Mouse (Mus musculus) liver (tissue): ENCODE results near the gene Zbtb43.

ENCODE experiments used
- DNase-seq: peaks from one replicate; pipeline ENCODE4 v3.0.0-alpha.2; 2020; ENCODE audit warnings: mixed read lengths

Gene Zbtb43

GRCm38 (mm10) chr2:33453476-33453875 lies 14.9 kb downstream of the Zbtb43 start:
- no peak for DNase-seq

- no peak for DNase-seq
Measured at GRCm38 (mm10) chr2:33452721-33453120, 15.6 kb downstream of the Zbtb43 start.

- peak; percentile 38 for DNase-seq
Measured at GRCm38 (mm10) chr2:33452140-33452539, 16.2 kb downstream of the Zbtb43 start.

DNA sequence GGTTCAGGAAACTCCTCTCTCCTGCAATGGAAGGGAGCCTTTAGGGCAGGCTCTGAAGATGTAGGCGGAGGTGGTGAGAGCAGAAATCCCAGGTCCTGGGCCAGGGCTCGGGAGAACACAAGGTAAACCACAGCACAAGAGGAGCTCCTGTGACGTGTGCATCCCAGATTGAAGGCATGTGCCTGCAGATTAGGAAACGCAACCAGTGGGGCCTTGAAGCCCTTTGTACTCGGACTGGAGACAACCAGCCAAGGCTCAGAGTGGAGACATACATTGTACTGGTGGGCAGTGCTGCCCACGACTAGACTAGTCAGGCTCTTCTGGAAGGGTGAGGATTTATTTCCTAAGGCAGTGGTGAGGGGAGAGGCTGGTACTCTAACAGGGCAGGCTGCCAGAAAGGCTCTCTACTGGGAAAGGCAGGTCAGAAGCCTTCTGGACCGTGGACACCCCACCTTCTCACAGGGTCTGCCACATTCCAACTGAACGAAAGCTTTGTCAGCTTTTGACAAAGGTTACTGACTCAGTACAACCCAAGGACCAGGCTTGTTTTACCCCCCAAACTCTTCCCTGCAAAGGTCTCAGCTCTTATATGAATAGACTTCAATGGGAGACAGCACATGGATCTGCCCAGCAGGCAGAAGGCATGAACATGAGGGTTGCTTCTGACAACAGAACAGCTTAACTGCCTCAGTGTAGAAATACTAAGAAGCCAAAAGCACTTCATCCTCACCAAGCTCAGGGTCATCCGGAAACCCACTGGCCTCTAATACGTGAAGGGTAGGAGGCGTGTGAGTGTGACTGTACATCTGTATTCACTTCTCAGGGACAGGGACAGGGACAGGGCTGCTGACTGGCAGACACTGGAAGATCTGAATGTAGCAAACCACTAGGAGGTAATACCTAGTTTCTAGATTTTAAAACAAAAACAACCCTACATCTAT lies 17.1 kb downstream of the Zbtb43 start:
- DNase-seq, result no peak

- no peak for DNase-seq
Measured at GRCm38 (mm10) chr2:33449119-33449873, 19.1 kb downstream of the Zbtb43 start.

DNA sequence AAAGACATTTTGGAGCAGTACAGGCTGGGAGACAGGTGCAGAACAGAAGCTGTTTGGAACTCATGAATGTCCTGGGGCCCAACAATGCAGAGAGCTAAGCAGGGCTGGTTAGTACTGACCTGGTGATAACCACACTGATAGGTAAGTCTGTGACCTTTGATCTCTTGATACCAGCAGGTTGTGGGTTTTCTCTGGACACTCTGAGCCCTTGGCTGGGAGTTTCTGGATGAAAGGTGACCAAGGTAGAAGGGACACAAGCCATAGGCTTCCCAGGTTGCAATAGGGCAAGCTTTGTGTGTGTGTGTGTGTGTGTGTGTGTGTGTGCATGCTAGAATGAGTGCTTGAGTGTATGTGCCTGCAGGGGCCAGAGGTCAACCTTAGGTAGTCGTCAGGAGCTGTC lies 21.6 kb downstream of the Zbtb43 start:
- DNase-seq, result no peak

DNA sequence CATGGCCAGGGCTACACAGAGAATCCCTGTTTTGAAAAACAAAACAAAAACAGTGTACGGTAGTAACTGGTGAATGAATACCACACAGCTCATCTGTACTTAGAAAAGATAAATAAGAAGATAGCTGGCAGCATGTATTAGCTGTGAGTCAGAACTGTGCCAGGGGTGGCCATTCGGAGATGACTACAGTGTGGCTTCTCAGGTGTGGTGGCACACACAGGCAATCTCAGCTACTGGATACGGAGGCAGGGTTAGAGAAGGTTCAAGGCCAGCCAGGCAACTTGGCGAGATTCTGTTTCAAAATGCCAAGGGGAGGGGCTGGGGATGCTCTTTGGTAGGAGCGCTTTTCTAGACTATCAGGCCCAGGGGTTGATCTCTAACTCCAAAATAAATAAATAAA lies 22.6 kb downstream of the Zbtb43 start:
- no peak for DNase-seq

DNA sequence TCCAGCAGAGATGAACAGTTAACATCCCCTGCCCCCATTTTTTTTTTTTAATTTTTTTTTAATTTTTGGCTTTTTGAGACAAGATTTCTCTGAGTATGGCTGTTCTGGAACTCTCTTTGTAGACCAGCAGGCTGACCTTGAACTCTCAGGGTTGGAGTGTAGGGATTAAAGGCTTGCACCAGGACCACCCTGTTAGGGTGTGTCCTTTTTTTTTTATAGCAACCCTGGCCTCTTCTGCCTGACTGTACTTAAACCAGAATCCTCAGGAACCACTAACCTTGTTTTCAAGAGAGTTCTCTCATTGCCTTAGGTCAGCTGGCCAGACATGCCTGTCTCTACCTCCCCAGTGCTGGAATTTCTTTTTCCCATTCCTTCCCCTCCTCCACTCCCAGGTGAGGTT lies 23.5 kb downstream of the Zbtb43 start:
- DNase-seq, result no peak

- DNase-seq, result peak; percentile 17
Measured at GRCm38 (mm10) chr2:33444358-33444757, 24.0 kb downstream of the Zbtb43 start.

GRCm38 (mm10) chr2:33442701-33443100 lies 25.7 kb downstream of the Zbtb43 start:
- no peak for DNase-seq

DNA sequence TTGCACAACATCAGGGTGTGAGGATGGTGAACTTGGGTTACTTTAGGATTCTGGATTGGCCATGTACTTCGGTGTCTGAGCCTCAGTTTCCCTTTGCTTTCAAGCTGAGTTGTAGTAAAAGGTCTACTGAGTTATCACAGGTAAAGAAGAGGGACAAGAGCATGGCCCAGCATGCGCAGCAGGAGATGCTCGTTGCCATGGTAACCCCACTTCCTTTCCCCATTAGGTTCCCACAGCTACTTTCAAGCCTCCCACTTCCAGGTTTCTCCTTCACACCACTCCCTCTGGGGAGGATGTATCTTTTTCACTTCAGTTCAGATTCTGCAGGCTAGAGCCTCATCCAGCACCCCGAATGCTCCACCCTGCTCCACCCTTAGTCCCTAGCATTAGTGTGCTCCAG lies 27.5 kb downstream of the Zbtb43 start:
- no peak for DNase-seq

GRCm38 (mm10) chr2:33439980-33440670 lies 28.2 kb downstream of the Zbtb43 start:
- no peak for DNase-seq

- DNase-seq, result no peak
Measured at GRCm38 (mm10) chr2:33439471-33439881, 28.9 kb downstream of the Zbtb43 start.

- DNase-seq, result no peak
Measured at GRCm38 (mm10) chr2:33438377-33438776, 30.0 kb downstream of the Zbtb43 start.

DNA sequence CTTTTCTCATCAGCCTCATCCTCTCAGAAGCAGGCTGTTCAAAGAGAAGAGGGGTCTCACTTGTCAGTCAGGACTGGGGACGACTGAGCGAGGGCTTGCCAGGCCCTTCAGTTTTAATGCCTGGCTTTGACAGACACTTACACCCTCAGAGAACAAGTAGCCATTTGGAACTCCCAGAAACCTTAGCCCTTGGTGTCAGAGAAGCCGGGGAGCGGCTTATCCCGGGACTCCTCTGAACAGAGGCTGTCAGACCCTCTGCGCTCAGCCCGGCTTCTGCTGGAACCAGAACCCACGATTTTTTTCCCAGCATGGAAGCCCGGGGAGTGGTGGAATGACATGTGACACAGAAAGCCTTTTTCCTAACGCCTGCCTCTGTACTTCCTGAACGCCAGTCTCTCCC lies 31.2 kb downstream of the Zbtb43 start:
- no peak for DNase-seq

DNA sequence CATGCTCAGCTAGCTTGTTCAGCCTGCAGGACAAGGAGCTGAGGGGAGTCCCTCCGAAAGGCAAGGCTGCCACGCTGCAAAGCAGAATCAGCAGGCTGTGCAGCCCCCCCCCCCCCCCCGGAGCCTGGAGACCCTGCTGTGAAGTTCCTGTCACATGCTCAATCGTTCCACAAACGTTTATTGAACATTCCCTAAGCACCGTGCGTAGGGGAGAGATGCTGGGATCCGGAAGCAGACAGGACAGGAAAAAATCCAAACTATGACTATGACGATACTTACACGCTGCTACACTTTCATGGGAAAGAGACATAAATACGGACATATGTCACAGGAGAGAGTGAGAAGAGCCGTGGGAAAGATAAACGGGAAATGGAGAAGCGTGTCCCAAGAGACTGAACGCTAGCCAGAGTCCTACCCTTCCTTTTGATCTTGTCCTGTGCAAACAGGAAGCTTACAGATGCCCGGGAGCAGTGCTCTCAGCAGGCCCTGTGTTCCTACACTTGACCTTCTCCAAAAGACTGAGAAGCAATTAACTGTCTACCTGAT lies 32.3 kb downstream of the Zbtb43 start:
- DNase-seq, result no peak

DNA sequence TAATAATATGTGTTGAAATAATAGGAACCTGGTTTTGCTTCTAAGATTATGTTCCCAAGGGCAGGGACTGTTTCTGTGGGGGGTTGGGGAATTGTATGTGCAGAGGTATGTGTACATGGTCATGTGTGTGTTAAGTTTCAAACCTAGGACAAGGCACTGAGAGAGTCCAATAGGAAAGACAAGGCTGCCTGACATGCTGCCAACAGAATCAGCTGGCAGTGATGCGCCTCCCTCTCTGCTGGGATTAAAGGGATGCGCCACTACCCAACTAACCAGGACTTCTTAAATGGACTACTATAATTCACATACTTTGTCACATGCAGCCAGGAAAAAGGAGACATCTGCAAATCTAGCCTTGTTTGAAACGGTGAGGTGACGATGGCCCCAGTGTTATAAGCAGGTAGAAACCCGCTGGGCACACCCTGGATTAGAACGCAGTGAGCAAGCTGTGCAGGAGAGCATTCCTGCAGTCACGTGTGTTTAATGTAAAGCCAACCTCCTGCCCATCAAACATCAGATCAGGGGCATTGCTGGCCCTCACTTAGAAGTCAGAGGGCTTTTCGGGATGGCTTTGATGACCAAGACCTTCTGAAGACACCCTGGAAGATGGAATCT lies 33.2 kb downstream of the Zbtb43 start:
- no peak for DNase-seq

DNA sequence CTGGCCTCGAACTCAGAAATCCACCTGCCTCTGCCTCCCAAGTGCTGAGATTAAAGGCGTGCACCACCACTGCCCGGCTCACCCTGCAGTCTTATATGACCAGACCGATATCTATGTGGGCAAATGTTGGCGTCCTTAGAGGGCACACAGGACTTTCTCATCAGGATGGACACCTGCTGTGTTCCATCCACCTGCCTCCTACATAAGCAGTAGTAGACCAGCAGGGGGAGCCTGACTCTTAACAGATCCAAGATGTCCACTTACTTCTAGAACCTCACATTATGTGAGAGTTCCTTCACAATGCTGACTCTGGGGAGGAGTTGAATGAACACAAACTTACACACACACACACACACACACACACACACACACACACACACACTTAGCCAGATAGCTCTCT lies 35.5 kb downstream of the Zbtb43 start:
- peak; percentile 65 for DNase-seq

- peak; percentile 78 for DNase-seq
Measured at GRCm38 (mm10) chr2:33430771-33431699, 37.3 kb downstream of the Zbtb43 start, which contains the start of gene Zbtb34. TSS of gene Zbtb34 (minus strand) at chr2:33431324.

GRCm38 (mm10) chr2:33430081-33430770 lies 38.1 kb downstream of the Zbtb43 start:
- no peak for DNase-seq

DNA sequence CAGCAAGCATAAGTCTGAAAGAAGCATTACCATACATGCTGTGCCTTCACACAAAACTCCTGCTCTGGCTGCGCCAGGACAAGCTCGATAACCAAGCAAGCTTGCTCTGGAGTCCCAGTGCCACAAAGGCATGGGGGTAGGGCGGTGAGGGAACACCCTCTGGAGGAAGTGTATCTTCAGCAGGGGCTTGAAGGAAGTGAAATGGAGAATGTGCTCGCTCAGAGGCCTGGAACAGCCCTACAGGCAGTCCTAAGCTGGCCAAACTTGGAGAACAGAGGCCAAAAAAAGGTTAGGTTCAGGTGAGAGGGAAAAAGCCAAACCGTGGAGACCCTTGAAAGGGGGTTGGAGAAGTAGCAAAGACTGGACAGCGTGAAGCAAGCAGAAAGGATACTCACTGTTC lies 39.0 kb downstream of the Zbtb43 start:
- DNase-seq, result peak; percentile 74
